Mouse (Mus musculus) small intestine, adult 10 weeks (tissue): ENCODE measurements around the gene Camkk2. TPM values are rescaled to one million over a fixed set of nuclear protein-coding genes. Genes with fewer than 3 reads are reported as not detected.

ENCODE experiments used
- polyA plus RNA-seq: library from polyadenylated mRNA; stranded (reverse); fragments of 350-450 nt; fragmentation: Illumina TruSeq; extraction: RNeasy Lipid Tissue Mini Kit (QIAGEN cat#74804); gene quantifications from one replicate; pipeline ENCODE4 v1.2.3, GENCODE M21; 2014; ENCODE audit warnings: low replicate concordance

The Camkk2 gene
- 3.0 TPM for polyA plus RNA-seq

DNA sequence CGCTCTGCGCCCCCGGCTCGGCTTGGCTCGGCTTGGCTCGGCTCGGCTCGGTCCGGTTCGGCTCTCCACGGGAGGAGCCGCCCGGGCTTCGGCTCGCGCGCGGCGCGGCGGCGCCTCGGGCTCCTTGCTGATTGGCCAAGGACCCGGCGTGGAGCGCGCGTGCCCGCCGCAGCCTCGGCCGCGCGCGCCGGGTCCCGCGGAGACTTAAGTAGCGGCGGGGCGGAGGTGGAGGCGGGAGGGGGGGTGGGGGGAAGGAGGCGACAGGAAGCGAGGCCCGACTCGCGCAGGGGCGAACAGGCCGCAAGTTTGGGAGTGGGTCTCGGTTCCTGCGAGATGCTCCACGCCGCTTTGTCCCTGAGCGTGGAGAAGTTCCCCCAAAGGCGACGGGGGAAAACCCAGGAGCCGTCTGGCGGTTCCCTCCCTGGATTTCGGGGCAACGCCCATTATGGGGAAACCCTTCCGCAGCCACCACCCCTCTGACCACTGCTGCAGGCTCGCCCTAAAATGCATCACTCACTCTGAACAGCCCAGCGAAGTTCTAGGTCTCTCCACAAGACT is at the start of gene Camkk2:
Gene Camkk2 (minus strand): TSS at position 133 of the 558 bp plus-strand sequence.

DNA sequence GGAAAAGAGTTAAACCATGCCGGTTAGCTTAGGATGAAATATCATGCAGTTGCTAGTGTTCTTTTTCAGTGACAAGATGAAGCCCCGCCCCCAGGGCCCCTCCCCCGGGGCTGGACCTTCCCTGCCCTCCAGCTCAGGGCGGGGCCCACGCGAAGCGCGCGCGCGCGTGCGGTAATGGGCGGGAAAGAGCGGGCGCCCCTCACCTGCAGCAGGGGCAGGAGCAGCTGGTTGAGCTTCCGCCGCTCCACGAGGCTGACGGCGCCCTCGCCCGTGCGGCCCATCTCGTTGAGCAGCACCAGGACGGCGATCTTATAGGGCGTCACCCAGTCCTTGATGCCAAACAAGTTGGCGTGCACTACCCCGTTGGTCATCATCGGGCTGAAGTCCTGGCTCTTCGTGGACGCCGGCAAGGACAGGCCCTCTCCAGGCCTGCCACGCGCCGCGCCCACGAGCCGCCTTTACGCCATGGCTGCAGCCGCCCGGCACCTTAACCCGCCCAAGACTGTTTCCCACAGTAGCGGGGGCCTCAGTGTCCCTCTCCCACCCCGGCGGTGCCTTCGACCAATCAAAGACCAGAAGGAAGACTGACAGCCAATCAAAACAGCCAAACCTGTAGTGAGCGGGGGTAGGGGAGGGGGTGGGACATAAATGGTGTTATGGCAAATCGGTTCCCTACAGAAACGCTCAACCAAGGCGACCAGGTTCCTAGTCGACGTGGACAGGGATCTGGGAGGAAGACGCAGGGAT is 41.7 kb upstream of the Camkk2 start, which contains the start of gene Anapc5:
Gene Anapc5 (minus strand): TSS at position 563 of the 747 bp plus-strand sequence.

DNA sequence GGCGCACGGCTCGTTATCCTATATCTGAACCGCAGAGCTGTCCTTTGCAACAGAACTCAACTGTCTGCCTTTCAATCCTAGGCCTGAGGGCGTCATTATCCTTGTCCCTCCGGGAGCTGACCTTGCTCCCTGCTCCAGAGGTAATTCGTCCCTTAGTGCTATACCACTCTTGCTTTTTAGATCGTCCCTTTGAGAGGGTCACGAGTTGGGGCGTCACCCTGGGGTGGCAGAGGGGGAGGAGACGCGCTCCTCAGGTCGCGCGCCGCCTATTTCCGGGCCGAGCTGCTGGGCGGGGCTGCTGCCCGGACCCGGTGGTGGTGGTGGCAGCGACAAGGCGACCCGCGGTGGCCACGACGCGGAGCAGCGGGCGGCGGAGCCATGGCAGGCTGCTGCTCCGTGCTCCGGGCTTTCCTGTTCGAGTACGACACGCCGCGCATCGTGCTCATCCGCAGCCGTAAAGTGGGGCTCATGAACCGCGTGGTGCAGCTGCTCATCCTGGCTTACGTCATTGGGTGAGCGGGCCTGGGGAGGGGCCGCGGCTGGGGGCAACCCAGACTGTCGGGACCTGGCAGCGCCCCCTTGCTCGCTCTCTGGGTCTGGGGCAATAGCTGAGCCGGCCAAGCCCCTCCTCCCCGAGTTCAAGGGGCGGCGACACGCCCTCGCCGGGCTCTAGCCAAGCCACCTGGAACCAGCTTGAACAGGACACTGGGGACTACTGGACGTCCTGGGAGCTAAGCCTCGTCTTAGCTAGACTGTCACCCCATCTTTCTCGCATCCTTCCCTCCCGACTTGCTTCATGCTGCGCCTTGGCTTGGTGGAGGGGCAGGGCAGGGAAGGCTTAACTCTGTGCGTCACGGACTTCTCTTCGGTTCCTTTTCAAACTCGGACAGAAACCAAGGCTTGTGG is 71.7 kb downstream of the Camkk2 start, which contains the start of gene P2rx4:
Gene P2rx4 (plus strand): TSS at position 269 of the 906 bp plus-strand sequence.

Other genes starting within 250 kb of the Camkk2 start
- gene Ift81, start 164.9 kb downstream of the Camkk2 start, polyA plus RNA-seq = 4.4 TPM
- 2.5 TPM for gene P2rx7, start 135.5 kb downstream of the Camkk2 start, polyA plus RNA-seq
- gene P2rx4, start 71.9 kb downstream of the Camkk2 start, polyA plus RNA-seq = 9.6 TPM
- gene Anapc5, start 41.9 kb upstream of the Camkk2 start, polyA plus RNA-seq = 97.0 TPM
- 7.6 TPM for gene Rnf34, start 70.6 kb upstream of the Camkk2 start, polyA plus RNA-seq
- gene Kdm2b, start 210.4 kb upstream of the Camkk2 start, polyA plus RNA-seq = 14.6 TPM
- 2.3 TPM for gene Orai1, start 235.7 kb upstream of the Camkk2 start, polyA plus RNA-seq